Mouse (Mus musculus): ENCODE measurements around the gene Sbk2. TPM values are rescaled to one million over a fixed set of nuclear protein-coding genes. Genes with fewer than 3 reads are reported as not detected.

Sbk2 gene
- polyA plus RNA-seq, 1 experiment from 2014 or later: not detected

DNA sequence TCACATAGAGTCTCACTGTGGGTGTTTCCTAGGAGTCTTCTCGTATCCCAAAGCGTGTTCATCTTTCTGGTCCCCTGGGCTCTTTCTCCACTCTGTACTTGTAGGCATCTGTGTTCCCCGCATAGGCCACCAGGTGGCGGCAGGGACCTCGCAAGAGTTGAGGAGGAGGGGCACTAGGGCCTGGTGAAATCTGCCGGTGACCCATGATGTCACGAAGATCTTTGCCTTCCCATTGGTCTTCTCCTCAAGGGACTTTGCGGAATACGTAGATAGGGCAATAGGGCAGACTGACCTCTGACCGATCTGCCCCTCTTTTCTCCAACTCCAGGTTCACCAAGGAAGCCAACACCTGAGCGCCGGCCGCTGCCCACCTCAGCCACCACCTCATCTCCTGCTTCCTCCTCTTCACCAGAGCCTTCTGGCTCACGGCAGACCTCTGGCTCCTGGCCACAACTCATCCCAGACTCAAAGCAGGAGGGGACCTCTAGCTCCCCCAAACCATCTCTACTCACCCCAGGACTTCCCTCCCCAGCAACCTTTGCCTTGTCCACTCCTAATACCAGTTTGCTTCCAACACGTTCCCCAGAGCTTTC, 20.9 kb downstream of the Sbk2 start:
- 12% methylated on average over 15 of the region's 15 CpGs for WGBS

DNA sequence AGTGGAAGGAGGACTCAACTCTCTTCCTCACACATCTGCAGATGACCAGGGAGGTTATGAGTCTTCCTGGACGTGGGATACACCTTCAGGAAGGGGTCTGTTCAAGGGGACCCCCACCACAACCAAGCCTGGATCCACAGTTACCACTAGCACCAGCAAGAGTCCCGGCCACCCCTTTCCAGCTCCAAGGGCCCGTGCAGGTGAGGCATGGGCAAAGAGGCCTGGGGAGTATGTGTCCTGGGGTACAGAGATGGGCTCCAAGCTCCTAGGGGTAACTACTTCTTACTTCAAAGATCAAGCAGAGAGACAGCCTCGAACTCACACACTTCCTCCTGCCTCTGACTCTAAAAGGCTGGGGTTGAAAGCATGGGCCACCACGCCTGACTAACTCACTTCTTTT, 21.5 kb downstream of the Sbk2 start:
- Histone ChIP-seq H3K4me1 (replicated peaks; ENCODE audit: control insufficient read depth, insufficient read depth) (no peaks in the 10 kb centered on the region), H3K36me3 (ENCODE audit: control insufficient read depth, insufficient read depth, low read length) (no peaks in the 10 kb centered on the region), H3K27me3 (ENCODE audit: control insufficient read depth, insufficient read depth, low read length) (no peaks in the 10 kb centered on the region), H3K4me3 (ENCODE audit: low read depth, low read length) (no peak overlapping the region), H3K27ac (replicated peaks) (no peak overlapping the region), H3K9ac (ENCODE audit: low read length) (no peak overlapping the region), H3K4me2 (replicated peaks; ENCODE audit: low read depth) (no peak overlapping the region), H3K9me3 (ENCODE audit: control insufficient read depth, low read length) (no peaks in the 10 kb centered on the region)
- ATAC-seq (ENCODE audit: low FRiP score, low TSS enrichment) (no peak), DNase-seq (ENCODE audit: low spot score) (no peak)
- WGBS: 49% methylated on average over 5 of the region's 5 CpGs
- TF ChIP-seq CTCF (IDR thresholded peaks at IDR 0.05; ENCODE audit: low read depth) (no peak), EP300 (optimal IDR thresholded peaks at IDR 0.05) (no peak)

More for the DNA sequence above, 20.9 kb downstream of the Sbk2 start:
- Histone ChIP-seq H3K9me3 (ENCODE audit: control insufficient read depth, low read length) (no peaks in the 10 kb centered on the region), H3K36me3 (ENCODE audit: control insufficient read depth, insufficient read depth, low read length) (no peaks in the 10 kb centered on the region), H3K27me3 (ENCODE audit: control insufficient read depth, insufficient read depth, low read length) (no peaks in the 10 kb centered on the region), H3K4me2 (replicated peaks; ENCODE audit: low read depth) (peak overlapping the region; percentile 54), H3K4me3 (ENCODE audit: low read depth, low read length) (peak overlapping the region; percentile 25; the same call in 1 of the 2 replicates), H3K4me1 (replicated peaks; ENCODE audit: control insufficient read depth, insufficient read depth) (no peaks in the 10 kb centered on the region), H3K27ac (replicated peaks) (no peak overlapping the region), H3K9ac (ENCODE audit: low read length) (0 out of 2 replicates have a peak overlapping the region, but pooled peaks have one; percentile 23)
- ATAC-seq (ENCODE audit: low FRiP score, low TSS enrichment): peak; percentile 90
- TF ChIP-seq CTCF (IDR thresholded peaks at IDR 0.05; ENCODE audit: low read depth) (peak; percentile 100), EP300 (optimal IDR thresholded peaks at IDR 0.05) (no peak)
- peak; percentile 94 for DNase-seq (ENCODE audit: low spot score)

DNA sequence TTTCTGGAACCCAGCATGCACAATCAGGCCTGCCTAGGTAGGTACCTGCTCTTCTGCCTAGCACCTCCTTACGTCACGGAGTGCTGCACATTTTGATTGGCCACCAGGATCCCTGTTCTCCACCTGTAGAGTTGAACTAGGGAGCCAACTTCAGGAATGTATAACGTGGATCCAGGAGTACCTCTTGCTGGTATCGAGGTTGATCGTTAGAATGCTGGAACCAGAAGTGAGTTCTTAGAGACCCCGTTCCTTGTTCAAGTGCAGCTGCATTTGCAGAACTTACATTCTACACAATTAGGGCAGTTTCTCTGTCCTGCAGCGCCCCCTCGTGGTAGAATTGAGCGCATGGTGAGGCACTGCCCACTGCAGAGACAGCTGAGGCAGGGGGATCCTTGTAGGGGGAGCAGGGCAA, 24.1 kb downstream of the Sbk2 start:
- no peaks in the 10 kb centered on the region for H3K36me3 ChIP-seq (ENCODE audit: control insufficient read depth, insufficient read depth, low read length)

DNA sequence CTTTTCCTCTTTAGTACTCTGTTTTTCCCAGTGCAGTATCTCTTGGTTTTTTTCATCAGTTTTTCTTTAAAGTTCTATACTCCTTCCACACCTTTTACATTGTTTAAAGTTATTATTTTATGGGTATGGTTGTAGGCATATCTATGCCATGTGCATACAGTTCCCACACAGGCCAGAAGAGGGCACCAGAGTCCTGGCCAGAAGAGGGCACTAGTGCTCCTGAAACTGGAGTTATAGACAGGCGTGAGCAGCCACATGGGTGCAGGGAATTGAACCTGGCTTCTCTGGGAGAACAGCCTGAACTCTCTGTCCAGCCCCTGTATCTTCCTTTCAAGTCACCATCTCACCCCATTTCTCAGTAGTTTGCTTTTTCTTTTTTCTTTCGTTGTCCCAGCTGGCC, 25.8 kb downstream of the Sbk2 start:
- no peak overlapping the region for H3K27ac ChIP-seq (replicated peaks)
- WGBS: 43% methylated on average over 2 of the region's 2 CpGs
- H3K9ac ChIP-seq (ENCODE audit: low read length): no peak overlapping the region
- H3K9me3 ChIP-seq (ENCODE audit: control insufficient read depth, low read length): no peaks in the 10 kb centered on the region
- TF ChIP-seq EP300 (optimal IDR thresholded peaks at IDR 0.05) (no peak), CTCF (IDR thresholded peaks at IDR 0.05; ENCODE audit: low read depth) (peak; percentile 94)
- no peak overlapping the region for H3K4me3 ChIP-seq (ENCODE audit: low read depth, low read length)
- DNase-seq (ENCODE audit: low spot score): peak; percentile 75
- ATAC-seq (ENCODE audit: low FRiP score, low TSS enrichment): no peak
- H3K4me2 ChIP-seq (replicated peaks; ENCODE audit: low read depth): no peak overlapping the region
- H3K27me3 ChIP-seq (ENCODE audit: control insufficient read depth, insufficient read depth, low read length): no peaks in the 10 kb centered on the region
- H3K4me1 ChIP-seq (replicated peaks; ENCODE audit: control insufficient read depth, insufficient read depth): no peaks in the 10 kb centered on the region
- H3K36me3 ChIP-seq (ENCODE audit: control insufficient read depth, insufficient read depth, low read length): no peaks in the 10 kb centered on the region

More for the DNA sequence above, 24.1 kb downstream of the Sbk2 start:
- Histone ChIP-seq H3K4me3 (ENCODE audit: low read depth, low read length) (no peak overlapping the region), H3K9me3 (ENCODE audit: control insufficient read depth, low read length) (no peaks in the 10 kb centered on the region), H3K9ac (ENCODE audit: low read length) (no peak overlapping the region), H3K27me3 (ENCODE audit: control insufficient read depth, insufficient read depth, low read length) (no peaks in the 10 kb centered on the region), H3K4me2 (replicated peaks; ENCODE audit: low read depth) (no peak overlapping the region), H3K4me1 (replicated peaks; ENCODE audit: control insufficient read depth, insufficient read depth) (no peaks in the 10 kb centered on the region), H3K27ac (replicated peaks) (no peak overlapping the region)
- TF ChIP-seq CTCF (IDR thresholded peaks at IDR 0.05; ENCODE audit: low read depth): peak; percentile 91
- no peak for TF ChIP-seq EP300 (optimal IDR thresholded peaks at IDR 0.05)
- 16% methylated on average over 9 of the region's 9 CpGs for WGBS
- DNase-seq (ENCODE audit: low spot score): peak; percentile 89
- peak; percentile 75 for ATAC-seq (ENCODE audit: low FRiP score, low TSS enrichment)

DNA sequence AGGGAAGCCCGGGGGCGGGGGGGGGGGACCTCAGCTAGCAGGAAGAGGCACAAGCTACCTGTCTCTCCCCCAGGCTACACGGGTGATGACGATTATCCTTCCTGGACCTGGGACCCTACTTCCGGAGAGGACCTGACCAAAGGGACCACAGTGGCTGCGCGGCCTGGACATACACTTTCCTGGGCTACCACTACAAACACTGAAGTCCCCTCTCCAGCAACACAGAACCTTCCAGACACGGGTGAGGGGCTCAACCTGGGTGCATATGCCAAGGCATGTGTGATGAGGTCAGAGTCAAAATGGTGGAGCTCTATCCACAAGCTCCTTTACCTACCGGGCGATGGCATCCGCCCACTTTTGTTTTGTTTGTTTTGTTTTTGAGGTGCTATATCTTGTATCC, 26.8 kb downstream of the Sbk2 start:
- Histone ChIP-seq H3K27ac (replicated peaks) (no peak overlapping the region), H3K4me1 (replicated peaks; ENCODE audit: control insufficient read depth, insufficient read depth) (no peaks in the 10 kb centered on the region), H3K4me3 (ENCODE audit: low read depth, low read length) (no peak overlapping the region), H3K27me3 (ENCODE audit: control insufficient read depth, insufficient read depth, low read length) (no peaks in the 10 kb centered on the region), H3K4me2 (replicated peaks; ENCODE audit: low read depth) (no peak overlapping the region), H3K9ac (ENCODE audit: low read length) (no peak overlapping the region), H3K9me3 (ENCODE audit: control insufficient read depth, low read length) (no peaks in the 10 kb centered on the region), H3K36me3 (ENCODE audit: control insufficient read depth, insufficient read depth, low read length) (no peaks in the 10 kb centered on the region)
- no peak for ATAC-seq (ENCODE audit: low FRiP score, low TSS enrichment)
- WGBS: 73% methylated on average over 10 of the region's 11 CpGs
- TF ChIP-seq EP300 (optimal IDR thresholded peaks at IDR 0.05) (no peak), CTCF (IDR thresholded peaks at IDR 0.05; ENCODE audit: low read depth) (no peak)
- no peak for DNase-seq (ENCODE audit: low spot score)

DNA sequence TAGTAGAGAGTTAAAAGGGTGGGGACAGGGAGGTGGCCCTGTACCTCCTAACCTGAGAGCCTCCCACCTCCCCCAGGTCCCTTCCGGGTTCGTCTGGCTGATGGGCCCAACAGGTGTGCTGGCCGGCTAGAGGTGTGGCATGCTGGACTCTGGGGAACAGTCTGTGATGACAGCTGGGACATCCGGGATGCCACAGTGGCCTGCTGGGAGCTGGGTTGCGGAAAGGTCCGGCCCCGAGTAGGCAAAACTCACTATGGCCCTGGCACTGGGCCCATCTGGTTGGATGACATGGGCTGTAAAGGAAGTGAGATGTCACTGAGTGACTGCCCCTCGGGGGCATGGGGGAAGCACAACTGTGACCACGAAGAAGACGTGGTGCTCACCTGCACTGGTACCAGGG, 27.4 kb downstream of the Sbk2 start:
- ATAC-seq (ENCODE audit: low FRiP score, low TSS enrichment) (no peak), DNase-seq (ENCODE audit: low spot score) (no peak)
- Histone ChIP-seq H3K9me3 (ENCODE audit: control insufficient read depth, low read length) (no peaks in the 10 kb centered on the region), H3K27ac (replicated peaks) (no peak overlapping the region), H3K4me1 (replicated peaks; ENCODE audit: control insufficient read depth, insufficient read depth) (no peaks in the 10 kb centered on the region), H3K27me3 (ENCODE audit: control insufficient read depth, insufficient read depth, low read length) (no peaks in the 10 kb centered on the region), H3K36me3 (ENCODE audit: control insufficient read depth, insufficient read depth, low read length) (no peaks in the 10 kb centered on the region), H3K9ac (ENCODE audit: low read length) (no peak overlapping the region), H3K4me3 (ENCODE audit: low read depth, low read length) (no peak overlapping the region), H3K4me2 (replicated peaks; ENCODE audit: low read depth) (no peak overlapping the region)
- WGBS: 74% methylated on average over 10 of the region's 10 CpGs
- TF ChIP-seq CTCF (IDR thresholded peaks at IDR 0.05; ENCODE audit: low read depth) (no peak), EP300 (optimal IDR thresholded peaks at IDR 0.05) (no peak)
